Mouse (Mus musculus) hindbrain, embryonic 16.5 days (tissue): Measurements from ENCODE around the gene Hipk2. TPM values are rescaled to one million over a fixed set of nuclear protein-coding genes. Genes with fewer than 3 reads are reported as not detected.

Source experiments
- ATAC-seq: fragments of 200-750 bp; cut with Nextera tagmentation; 2 replicates; pipeline ENCODE4 v1.8.0; 2017; ENCODE audit warnings: moderate TSS enrichment, moderate library complexity
- H3K27ac ChIP-seq: fragments of 300-500 bp; sonication (generic); 2 replicates; pipeline ENCODE4 v1.5.1; 2014; ENCODE audit warnings: low read depth, mild to moderate bottlenecking, control low read depth, low read length, moderate library complexity
- H3K27me3 ChIP-seq: fragments of 300-500 bp; sonication (generic); replicated peaks from 2 replicates; pipeline ENCODE4 v1.6.1; 2014; ENCODE audit warnings: low read length; ENCODE audit not compliant: control insufficient read depth, insufficient read depth
- H3K36me3 ChIP-seq: fragments of 300-500 bp; sonication (generic); 2 replicates; pipeline ENCODE4 v1.6.1; 2014; ENCODE audit warnings: mild to moderate bottlenecking, low read length, moderate library complexity, mixed read lengths; ENCODE audit not compliant: control insufficient read depth, insufficient read depth
- H3K4me1 ChIP-seq: fragments of 300-500 bp; sonication (generic); 2 replicates; pipeline ENCODE4 v1.6.1; 2014; ENCODE audit warnings: low read depth, low read length; ENCODE audit not compliant: control insufficient read depth, insufficient read depth
- H3K4me2 ChIP-seq: fragments of 300-500 bp; sonication (generic); 2 replicates; pipeline ENCODE4 v1.6.1; 2014; ENCODE audit warnings: mild to moderate bottlenecking, low read length, control low read depth, moderate library complexity
- H3K4me3 ChIP-seq: fragments of 300-500 bp; sonication (generic); 2 replicates; pipeline ENCODE4 v1.5.1; 2014; ENCODE audit warnings: mild to moderate bottlenecking, low read length, control low read depth, moderate library complexity
- H3K9ac ChIP-seq: fragments of 300-500 bp; sonication (generic); 2 replicates; pipeline ENCODE4 v1.6.1; 2014; ENCODE audit warnings: low read depth, mild to moderate bottlenecking, control low read depth, low read length, moderate library complexity
- H3K9me3 ChIP-seq: fragments of 300-500 bp; sonication (generic); 2 replicates; pipeline ENCODE4 v1.6.1; 2014; ENCODE audit warnings: mild to moderate bottlenecking, low read length, moderate library complexity; ENCODE audit not compliant: control insufficient read depth
- WGBS: fragments of 180-500 bp; shearing (Covaris S2); extraction: QIAGEN DNeasy Blood & Tissue Kit; methylation state at CpG from one replicate; pipeline ENCODE4 v1.1.7; 2014; 5-methylcytosine and 5-hydroxymethylcytosine counted together
- polyA plus RNA-seq: library from polyadenylated mRNA; unstranded; fragments of >200 nt; fragmentation: Nextera tagmentation; extraction: Ambion mirVana; gene quantifications from 2 replicates; pipeline ENCODE4 v1.2.1, GENCODE M21; 2015

Hipk2 gene
- polyA plus RNA-seq, 1 experiment from 2014 or later, result 30.3 TPM

DNA sequence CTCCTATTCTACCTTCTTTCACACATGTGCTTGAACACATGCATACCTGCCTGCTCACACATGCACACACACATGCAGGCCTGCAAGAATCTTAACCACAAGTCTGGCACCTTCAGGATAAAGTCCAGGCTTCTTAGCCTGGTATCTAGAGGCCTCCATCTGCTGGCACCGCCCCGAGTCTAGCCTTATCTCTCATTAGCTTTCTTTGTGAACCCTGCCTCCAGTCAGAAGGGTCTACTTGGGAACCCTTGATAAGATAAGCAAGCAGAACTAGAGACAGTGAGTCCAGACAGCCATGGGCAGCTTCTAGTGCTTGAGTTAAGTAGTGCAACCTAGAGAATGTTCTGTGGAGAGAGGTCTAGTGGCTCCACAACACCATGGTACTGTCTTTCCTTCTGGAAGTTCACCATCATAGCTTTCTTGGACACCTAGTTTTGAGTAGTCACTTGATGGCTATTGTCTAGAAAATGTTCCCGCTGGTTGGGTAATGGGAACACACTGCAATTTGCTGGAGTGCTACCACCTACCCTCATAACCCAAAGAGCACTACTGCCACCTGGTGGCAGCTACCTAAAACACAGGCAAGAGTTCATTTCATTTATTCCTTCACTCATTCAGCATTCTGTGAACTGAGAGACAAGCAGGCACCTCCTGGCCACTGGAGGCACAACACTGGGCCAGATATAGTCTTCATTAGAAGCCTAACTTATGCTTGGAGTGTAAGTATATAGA is 35.0 kb upstream of the Hipk2 start:
- no peak for ATAC-seq
- Histone ChIP-seq H3K27ac (no peak overlapping the region), H3K9ac (no peak overlapping the region), H3K4me2 (no peak overlapping the region), H3K4me1 (peaks cover 3% of the 10 kb centered on the region), H3K27me3 (no peaks in the 10 kb centered on the region), H3K36me3 (no peaks in the 10 kb centered on the region), H3K9me3 (no peaks in the 10 kb centered on the region), H3K4me3 (no peak overlapping the region)
- WGBS, result 62% methylated on average over 3 of the region's 3 CpGs

DNA sequence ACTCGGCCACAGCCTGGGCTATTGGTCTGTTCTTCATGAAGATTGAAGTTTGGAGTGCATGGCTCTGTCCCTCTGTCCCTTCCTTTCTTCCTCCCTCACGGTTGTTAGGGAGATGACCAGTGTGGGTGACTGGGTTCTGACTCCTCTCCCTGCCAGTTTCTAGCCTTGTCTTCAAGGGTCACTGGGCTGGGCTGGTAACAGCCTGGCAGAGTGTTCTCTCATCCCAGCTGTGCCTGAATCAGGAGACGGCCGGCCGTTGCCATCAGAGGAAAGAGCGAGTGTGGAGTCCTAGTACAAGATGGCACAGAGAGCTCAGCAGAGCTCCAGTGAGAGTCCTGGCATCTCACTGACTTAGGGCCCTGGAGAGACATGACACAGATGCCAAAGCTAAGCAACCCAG is 32.4 kb upstream of the Hipk2 start:
- H3K36me3 ChIP-seq, result no peaks in the 10 kb centered on the region
- H3K9me3 ChIP-seq, result no peaks in the 10 kb centered on the region
- no peak for ATAC-seq
- no peaks in the 10 kb centered on the region for H3K27me3 ChIP-seq
- no peak overlapping the region for H3K4me2 ChIP-seq
- H3K4me3 ChIP-seq, result no peak overlapping the region
- H3K27ac ChIP-seq, result no peak overlapping the region
- WGBS, result 66% methylated on average over 6 of the region's 6 CpGs
- H3K9ac ChIP-seq, result no peak overlapping the region
- no peaks in the 10 kb centered on the region; the same call in 1 of the 2 replicates for H3K4me1 ChIP-seq

DNA sequence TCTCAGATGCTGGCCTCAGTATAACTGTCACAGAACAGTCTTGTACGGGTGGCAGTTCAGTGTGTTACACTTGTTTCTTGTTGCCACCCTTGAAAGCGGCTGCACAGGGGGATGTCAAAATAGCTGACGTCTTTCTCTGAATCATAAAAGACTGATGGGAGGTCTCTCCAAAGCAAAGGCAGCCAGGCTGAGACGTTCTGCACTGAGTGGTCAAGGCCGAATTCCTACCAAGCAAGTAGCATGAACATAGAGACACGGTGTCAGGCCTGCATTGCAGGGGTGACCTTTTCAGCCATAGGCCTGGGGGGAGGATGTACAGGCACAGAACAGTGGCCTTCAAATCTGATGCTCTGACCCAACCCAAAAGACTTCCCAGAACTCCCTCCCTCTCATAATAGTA is 30.0 kb upstream of the Hipk2 start:
- WGBS, result 50% methylated on average over 6 of the region's 6 CpGs
- Histone ChIP-seq H3K4me3 (no peak overlapping the region), H3K4me1 (no peaks in the 10 kb centered on the region; the same call in 1 of the 2 replicates), H3K36me3 (no peaks in the 10 kb centered on the region), H3K9ac (no peak overlapping the region), H3K27me3 (no peaks in the 10 kb centered on the region), H3K9me3 (no peaks in the 10 kb centered on the region), H3K4me2 (no peak overlapping the region), H3K27ac (no peak overlapping the region)
- no peak for ATAC-seq

DNA sequence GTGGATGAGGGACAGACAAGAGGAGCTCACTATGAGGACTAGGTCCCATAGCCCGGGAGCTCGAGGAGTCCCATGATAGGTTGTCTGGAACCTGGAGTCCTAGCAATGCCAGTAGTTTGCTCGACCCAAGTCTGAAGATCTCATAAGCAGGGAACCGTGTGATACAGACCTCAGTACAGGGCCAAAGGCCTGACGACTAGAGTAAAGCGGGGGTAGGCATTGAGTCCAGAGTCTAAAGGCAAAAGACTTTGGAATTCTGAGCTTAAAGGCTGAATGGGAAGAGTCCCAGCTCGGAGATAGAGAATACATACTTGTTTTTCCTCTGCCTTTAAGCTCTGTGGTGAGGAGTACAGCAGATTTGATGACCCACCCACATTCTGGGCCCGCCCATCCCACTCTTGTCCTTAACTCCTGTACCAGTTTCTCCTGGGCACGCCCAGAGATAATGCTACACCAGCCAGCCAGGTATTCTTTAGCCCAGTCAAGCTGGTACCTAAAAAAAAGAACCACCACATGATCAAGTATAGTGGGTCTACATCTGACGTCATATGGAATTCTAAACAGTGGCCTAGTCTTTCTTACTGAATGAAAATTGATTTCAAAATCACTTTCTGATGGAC is 27.0 kb upstream of the Hipk2 start:
- 91% methylated on average over 10 of the region's 10 CpGs for WGBS
- no peak overlapping the region for H3K4me3 ChIP-seq

DNA sequence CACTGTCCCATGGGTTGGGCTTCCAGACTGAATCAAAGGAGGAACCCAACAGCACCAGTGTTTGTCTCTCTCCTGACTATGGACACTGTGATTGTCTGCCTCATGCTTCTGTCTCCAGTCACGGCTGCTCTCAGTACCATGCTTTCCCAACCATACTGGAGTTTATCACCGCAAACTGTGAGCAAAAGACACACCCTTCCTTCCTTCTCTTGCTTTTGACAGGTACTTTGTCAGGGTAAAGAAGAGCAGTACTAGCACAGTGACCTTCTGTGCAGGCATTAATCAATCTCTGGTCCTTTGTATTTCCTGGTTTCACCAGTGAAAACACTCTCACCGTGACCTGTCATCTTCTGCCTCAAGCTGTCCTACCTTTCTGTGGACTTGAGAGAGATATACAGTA is 25.7 kb upstream of the Hipk2 start:
- ATAC-seq, result no peak
- H3K9me3 ChIP-seq, result no peaks in the 10 kb centered on the region
- H3K27ac ChIP-seq, result no peak overlapping the region
- no peak overlapping the region for H3K4me3 ChIP-seq
- no peak overlapping the region for H3K4me2 ChIP-seq
- no peaks in the 10 kb centered on the region; the same call in 1 of the 2 replicates for H3K4me1 ChIP-seq
- 92% methylated on average over 3 of the region's 3 CpGs for WGBS
- H3K36me3 ChIP-seq, result no peaks in the 10 kb centered on the region
- H3K9ac ChIP-seq, result no peak overlapping the region
- no peaks in the 10 kb centered on the region for H3K27me3 ChIP-seq

More for the DNA sequence above, 27.0 kb upstream of the Hipk2 start:
- H3K9me3 ChIP-seq, result no peaks in the 10 kb centered on the region
- no peaks in the 10 kb centered on the region for H3K36me3 ChIP-seq
- no peaks in the 10 kb centered on the region for H3K27me3 ChIP-seq
- no peak for ATAC-seq
- no peaks in the 10 kb centered on the region for H3K4me1 ChIP-seq
- H3K9ac ChIP-seq, result no peak overlapping the region
- no peak overlapping the region for H3K27ac ChIP-seq
- H3K4me2 ChIP-seq, result no peak overlapping the region

DNA sequence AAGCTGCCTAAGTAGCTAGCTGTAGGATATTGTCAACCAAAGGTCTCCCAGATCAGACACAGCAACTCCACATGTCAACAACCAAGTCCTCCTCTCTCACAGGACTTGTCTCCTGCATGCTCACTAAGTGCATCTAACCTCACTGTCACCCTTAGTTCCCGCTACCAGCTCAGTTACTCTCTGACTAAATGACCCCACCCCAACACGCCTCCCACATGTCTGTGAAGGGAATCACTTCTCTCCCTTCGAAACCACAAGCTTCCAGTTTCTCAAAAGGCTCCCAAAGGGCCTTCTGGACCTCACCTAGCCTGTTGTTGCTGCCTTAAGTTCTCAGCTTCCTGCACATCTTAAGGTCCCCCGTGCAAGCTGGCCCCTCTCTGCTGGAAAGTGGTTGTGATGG is 25.2 kb upstream of the Hipk2 start:
- no peak for ATAC-seq
- no peak overlapping the region for H3K27ac ChIP-seq
- no peaks in the 10 kb centered on the region; the same call in 1 of the 2 replicates for H3K4me1 ChIP-seq
- no peak overlapping the region for H3K4me3 ChIP-seq
- H3K4me2 ChIP-seq, result no peak overlapping the region
- H3K27me3 ChIP-seq, result no peaks in the 10 kb centered on the region
- H3K9me3 ChIP-seq, result no peaks in the 10 kb centered on the region
- 84% methylated on average over 4 of the region's 4 CpGs for WGBS
- H3K36me3 ChIP-seq, result no peaks in the 10 kb centered on the region
- H3K9ac ChIP-seq, result no peak overlapping the region

DNA sequence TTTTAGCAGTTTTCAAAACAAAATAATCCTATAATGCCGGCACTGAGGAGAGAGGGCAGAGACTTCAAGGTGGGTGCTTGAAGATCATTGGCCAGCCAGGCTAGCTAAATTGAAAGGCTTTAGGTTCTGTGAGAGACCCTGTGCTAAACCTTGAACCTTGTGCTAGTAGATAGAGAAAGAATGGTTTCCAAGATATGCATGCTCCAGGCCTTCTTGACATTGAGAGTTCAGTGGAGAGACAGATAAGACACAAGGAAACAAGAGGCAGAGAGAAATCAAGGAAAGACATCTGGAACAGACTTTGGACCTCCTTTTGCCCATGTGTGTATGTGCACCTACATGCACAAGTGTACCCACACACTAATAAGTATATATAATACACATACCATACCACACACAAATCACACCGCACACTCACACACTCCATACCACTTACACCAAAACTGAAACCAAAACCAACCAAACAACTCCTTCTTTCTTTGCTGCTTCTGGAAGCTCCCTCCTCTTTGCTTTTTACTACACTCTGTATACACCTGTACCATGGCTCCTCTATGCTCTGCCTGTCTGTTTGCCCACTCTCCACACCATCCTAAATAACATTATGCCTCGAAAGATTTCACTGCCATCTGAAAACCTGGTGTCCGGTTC is 24.6 kb upstream of the Hipk2 start:
- Histone ChIP-seq H3K4me3 (no peak overlapping the region), H3K27me3 (no peaks in the 10 kb centered on the region), H3K4me1 (no peaks in the 10 kb centered on the region; the same call in 1 of the 2 replicates), H3K9ac (no peak overlapping the region), H3K36me3 (no peaks in the 10 kb centered on the region), H3K4me2 (no peak overlapping the region), H3K27ac (no peak overlapping the region), H3K9me3 (no peaks in the 10 kb centered on the region)
- ATAC-seq, result no peak
- 95% methylated on average over 4 of the region's 4 CpGs for WGBS

DNA sequence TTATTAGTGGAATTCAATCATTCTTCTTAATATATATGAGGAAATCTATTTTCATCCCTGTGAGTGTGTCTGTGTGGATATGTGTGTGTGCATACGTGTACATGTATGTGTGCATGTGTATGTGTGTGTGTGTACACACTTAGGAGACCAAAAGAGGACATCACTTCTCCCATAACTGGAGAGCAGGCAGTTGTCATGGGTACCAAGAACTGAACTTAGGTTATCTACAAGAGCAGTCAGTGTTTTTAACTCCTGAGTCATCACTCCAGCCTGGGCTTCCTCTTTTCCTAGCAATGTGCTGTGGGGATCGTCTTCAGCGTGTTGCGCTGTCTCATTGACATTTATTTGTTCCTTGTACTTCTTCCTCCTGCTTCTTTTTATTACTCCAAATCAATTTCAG is 24.1 kb upstream of the Hipk2 start:
- H3K27ac ChIP-seq, result no peak overlapping the region
- no peaks in the 10 kb centered on the region for H3K9me3 ChIP-seq
- ATAC-seq, result no peak
- no peaks in the 10 kb centered on the region; the same call in 1 of the 2 replicates for H3K4me1 ChIP-seq
- H3K36me3 ChIP-seq, result no peaks in the 10 kb centered on the region
- H3K9ac ChIP-seq, result no peak overlapping the region
- H3K27me3 ChIP-seq, result no peaks in the 10 kb centered on the region
- H3K4me3 ChIP-seq, result no peak overlapping the region
- no peak overlapping the region for H3K4me2 ChIP-seq
- 91% methylated on average over 4 of the region's 4 CpGs for WGBS

DNA sequence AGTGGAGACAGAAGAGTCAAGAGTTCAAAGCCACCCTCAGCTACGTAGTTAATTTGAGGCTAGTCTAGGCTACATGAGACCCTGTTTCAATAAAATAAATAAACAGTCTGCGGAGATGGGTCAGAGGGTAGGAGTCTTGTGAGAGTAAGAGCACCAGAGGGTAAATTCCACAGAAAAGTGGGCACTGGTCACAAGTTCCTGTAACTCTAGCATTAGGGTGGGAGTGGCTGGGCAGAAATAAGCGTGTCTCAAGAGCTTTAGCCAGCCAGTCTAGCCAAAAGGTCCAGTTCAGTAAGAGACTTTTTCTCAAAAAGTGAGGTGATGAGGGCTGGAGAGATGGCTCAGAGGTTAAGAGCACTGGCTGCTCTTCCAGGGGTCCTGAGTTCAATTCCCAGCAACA is 17.6 kb upstream of the Hipk2 start:
- no peaks in the 10 kb centered on the region for H3K27me3 ChIP-seq
- 83% methylated on average over 3 of the region's 3 CpGs for WGBS
- no peak for ATAC-seq
- no peaks in the 10 kb centered on the region; the same call in 1 of the 2 replicates for H3K4me1 ChIP-seq
- H3K36me3 ChIP-seq, result no peaks in the 10 kb centered on the region
- H3K9me3 ChIP-seq, result no peaks in the 10 kb centered on the region
- H3K4me3 ChIP-seq, result no peak overlapping the region
- no peak overlapping the region for H3K27ac ChIP-seq
- H3K9ac ChIP-seq, result no peak overlapping the region
- no peak overlapping the region for H3K4me2 ChIP-seq
